Mouse (Mus musculus): ENCODE measurements around the gene Cdkn2d.
"Not testable (repeated sequence)": the region's sequence is repeated elsewhere in the genome, so short reads cannot be mapped to it uniquely, and the experiment has no call there.

Gene Cdkn2d

DNA sequence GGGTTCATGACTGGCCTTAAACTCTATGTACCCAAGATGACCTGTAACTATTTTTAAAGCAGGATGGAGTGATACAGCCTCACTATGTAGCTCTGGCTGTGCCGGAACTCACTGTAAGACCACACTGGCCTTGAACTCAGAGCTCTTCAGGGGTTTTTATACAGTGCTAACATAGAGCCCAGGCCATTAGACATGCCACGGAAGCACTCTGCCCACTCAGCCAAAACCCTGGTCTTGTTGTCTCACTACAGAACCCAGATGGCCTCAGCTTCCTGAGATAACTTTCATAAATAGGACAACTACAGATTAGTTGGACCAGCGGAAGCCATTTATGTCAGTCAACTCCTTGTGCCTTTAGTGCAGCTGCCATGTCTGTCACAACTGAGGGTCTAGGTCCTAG lies 16.9 kb downstream of the Cdkn2d start:
- no peak for DNase-seq

DNA sequence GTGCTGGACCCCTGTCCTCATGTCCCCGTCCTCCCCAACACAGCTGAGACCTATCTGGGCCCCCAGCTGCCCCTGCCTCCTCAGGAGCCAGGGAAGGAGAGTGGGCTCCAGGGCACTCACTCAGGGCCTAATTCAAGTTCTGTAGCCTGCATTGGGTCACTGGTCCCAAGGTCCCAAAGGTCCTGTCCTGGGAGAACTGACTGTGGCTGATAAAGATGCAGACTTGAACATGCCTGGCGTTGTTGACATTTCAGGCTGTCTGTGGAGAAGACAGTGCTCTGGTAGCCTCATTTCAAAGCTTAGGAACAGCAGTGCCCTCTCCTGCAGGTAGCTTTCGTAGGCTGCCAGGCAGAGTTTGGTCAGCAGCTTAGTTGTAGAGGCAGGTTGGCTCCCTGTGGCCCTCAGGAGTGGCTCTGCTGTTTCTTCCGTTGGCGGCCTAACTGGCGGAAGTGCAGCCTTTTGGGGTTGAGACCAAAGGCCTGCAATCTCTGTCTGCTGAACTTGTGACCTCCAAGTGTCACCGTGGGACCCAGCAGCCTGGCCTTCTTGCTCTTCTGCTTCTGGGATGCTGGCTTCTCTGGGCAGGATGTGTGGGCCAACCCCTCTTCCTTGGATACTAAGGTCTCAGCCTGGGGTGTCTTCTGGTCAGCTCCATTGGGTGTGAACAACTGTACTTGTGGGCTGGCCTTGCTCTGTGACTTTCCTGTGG lies 17.5 kb downstream of the Cdkn2d start:
- no peak for DNase-seq

DNA sequence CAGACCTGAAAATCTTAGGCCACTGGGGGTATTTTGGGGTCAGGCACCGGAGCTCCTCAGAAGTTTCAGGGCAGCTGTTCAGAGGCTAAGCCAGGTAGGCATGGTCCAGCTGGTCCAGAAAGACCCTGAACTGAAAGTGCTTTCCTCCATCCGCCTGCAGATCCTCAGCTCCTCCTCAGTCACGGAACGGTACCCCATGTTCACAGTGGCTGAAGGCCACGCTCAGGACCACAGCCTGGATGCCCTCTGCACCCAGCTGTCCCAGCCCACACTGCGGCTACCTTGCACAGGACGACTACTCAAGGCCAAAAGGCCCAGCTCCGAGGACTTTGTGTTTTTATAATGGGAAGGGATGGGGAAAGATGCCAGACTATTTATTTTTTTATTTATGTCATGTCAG lies 18.1 kb downstream of the Cdkn2d start:
- no peak for DNase-seq

DNA sequence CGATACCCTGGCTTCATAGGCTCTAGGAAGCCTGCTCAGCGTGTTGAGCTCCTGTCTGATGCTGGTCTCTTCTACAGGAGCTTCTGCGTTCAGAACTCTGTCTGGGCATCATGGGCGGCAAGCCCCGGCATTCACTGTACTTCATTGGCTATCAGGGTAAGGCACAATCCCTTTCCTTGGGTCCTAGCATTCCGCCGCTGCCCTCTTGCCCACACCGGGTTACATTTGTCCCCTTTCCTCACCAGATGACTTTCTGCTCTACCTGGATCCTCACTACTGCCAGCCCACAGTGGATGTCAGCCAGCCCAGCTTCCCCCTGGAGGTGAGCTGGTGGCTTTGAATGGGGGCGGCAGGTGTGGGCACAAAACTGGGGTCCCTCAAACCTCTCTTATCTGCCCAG lies 18.8 kb downstream of the Cdkn2d start:
- no peak for DNase-seq

DNA sequence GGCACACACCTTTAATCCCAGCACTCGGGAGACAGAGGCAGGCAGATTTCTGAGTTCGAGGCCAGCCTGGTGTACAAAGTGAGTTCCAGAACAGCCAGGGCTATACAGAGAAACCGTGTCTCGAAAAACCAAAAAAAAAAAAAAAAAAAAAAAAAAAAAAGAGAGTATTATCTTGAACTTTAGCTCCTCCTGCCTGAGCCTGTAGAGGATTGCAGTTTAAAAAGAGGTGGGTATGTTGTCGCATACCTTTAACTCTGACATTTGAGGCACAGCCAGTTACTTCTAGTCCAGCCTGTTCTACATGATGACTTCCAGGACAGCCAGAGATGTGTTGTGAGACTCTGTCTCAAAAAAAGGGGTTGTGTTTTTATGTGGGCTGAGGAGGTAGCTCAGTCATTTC lies 21.6 kb downstream of the Cdkn2d start:
- not testable (repeated sequence) for DNase-seq

DNA sequence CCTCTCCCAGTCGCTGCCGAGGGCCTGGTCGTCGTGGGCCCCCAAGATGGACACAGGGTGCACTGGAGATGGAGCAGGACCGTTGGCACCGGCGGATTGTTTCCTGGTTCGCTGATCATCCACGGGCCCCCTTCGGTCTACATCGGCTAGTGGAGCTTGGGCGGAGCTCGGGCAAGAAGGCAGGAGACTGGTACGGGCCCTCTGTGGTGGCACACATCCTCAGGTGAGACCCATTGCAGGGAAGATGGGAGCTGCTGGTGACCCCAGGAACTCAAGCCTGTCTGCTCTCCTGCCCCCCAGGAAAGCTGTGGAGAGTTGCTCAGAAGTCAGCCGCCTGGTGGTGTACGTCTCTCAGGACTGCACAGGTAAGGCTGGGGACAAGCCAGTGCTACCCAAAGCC lies 22.9 kb downstream of the Cdkn2d start:
- no peak for DNase-seq

DNA sequence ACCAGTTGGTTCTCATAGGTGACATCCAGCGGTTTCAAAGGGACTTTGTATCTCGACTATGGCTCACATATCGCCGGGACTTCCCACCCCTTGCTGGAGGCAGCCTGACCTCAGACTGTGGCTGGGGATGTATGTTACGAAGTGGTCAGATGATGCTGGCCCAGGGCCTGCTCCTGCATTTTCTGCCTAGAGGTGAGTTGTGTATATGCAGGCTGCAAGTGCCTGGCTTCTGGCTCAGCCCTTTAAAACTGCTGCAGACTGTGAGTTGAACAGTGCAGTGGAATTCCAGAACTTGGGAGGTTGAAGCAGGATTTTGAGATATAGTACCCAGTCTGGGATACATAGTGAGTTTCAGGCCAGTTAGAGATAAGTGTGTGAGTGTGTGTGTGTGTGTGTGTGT lies 24.3 kb downstream of the Cdkn2d start:
- DNase-seq, result no peak

DNA sequence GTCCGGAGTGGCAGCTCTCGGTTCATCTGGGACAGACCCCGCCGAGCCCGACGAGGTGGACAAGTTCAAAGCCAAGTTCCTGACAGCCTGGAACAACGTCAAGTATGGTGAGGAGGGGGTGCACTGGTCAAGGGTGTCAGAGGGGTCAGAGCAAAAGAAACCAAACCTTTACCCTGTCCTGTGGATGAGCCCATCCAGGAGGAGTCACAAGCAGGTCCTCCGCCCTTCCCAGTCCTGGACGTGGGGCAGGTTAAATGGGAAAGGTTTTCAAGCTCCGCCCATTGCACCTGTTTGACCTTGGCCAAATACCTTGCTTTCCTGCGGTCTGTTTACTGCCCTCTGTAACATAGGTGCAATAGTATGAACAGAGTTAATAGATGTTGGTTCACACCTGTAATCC lies 25.6 kb downstream of the Cdkn2d start:
- no peak for DNase-seq

DNA sequence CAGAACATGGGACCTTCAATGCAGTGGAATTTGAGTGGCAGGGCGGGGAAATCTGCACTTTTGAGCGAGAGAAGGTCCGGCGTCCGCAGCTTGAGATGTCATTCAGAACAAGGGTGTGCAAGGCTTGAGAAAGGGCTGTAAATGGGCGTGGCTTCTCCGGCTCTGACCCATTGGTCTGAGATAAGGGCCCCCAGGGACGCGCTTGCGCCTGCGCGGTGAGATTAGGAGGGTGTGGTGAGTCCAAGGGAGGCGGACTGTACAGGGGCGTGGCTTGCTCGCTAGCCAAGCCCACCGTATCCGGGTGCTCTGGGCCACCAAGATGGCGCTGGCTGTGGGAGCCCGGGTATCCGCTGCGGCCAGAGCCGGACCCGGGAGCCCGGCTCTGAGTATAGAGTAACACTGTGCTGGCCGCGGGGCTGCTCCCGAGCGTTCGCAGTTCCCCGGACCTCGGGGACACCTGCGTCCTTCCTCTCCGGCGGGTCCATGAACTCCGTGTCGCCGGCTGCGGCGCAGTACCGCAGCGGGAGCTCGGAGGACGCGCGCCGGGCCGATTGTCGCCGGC lies 26.1 kb downstream of the Cdkn2d start, which contains the start of gene Atg4d:
Atg4d (plus strand) TSS at position 294 of the 562 bp plus-strand sequence.
- peak; percentile 100 for DNase-seq

DNA sequence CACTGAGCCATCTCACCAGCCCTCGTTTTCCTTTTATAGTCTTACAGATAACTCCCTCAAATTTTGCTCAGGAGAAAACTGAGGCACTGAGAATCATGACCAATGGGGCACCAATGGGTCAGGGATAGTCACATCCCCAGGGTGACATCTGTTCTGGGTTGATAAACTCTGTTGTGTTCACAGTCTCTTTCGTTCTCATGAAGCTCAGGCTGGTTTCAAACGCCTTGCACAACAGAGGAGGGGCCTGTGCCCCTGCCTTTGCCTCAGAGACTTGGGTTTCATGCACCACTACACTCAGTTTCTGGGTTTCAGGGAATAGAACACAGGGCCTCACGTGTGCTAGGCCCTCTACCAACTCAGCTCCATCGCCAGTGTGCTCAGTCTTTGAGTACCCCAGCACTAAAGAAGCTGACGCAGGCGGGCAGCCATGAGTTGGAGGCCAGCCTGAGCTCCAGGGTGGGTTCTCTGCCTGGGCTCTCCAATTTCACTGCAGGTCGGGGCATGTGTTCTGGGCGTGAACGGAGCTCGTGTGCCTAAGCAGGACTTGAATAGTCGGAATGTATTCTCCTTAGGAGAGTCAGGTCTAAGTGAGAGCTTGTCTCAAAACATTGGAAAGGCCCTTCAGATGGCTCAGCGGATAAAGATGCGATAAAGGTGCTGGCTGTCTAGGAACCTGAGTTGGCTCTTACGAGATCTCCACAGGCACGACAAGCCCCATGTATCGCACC lies 26.8 kb downstream of the Cdkn2d start:
- peak in 1 of 2 experiments; percentile 43 for DNase-seq

DNA sequence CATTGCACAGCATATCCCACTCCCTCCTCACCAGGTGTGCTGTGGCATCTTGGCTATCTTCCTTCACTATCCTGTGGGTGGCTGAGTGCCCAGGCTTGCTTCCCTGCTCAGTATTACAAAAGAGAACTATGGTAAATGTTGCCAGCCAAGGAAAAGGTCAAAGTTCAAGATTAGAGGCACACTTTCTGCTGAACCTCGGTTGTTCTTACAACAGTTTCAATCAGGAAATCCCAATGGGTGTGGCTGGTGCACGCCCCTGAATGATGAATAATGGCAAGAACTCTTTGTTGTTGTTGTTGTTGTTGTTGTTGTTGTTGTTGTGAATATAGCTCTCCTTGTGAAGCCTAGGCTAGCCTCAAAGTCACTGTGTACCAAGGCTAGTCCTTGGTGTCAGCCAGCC lies 29.4 kb downstream of the Cdkn2d start:
- no peak for DNase-seq

DNA sequence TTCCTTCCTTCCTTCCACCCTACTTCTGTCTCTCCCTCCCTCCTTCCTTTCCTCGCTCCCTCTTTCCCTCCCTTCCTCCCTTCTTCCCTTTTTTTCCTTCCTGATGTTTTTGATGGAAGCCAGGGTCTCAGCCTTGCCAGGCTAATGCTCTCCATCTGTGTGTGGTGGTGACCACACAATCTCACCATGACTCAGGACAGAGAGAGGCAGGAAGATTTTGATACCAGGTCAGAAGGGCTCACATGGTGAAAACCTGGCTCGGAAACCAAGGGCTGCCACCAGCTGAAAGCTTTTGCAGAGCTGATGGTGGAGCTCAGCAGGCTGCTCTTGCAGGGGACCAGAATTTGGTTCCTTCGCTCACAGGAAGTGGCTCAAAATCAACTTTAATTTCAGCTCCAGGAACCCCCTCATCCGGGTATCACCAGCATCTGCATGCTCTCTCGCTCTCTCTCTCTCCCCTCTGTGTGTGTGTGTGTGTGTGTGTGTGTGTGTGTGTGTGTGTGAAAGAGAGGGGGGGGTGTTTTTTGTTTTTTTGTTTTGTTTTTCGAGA lies 30.6 kb downstream of the Cdkn2d start:
- DNase-seq, result no peak

DNA sequence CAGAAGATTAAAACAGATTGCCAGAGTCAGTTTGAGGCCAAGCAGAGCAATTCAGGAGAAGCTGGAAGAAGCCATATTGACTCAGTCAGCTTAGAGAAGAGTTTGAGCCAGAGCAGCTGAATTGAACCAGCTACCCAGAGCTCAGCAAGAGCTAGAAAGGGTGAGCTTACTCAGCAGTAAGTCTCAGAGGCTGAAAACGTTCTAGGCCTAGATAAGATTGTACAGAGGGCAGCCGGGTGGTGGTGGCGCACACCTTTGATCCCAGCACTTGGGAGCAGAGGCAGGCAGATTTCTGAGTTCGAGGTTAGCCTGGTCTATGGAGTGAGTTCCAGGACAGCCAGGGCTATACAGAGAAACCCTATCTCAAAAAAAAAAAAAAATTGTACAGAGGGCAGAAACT lies 34.9 kb downstream of the Cdkn2d start:
- not testable (repeated sequence) for DNase-seq

DNA sequence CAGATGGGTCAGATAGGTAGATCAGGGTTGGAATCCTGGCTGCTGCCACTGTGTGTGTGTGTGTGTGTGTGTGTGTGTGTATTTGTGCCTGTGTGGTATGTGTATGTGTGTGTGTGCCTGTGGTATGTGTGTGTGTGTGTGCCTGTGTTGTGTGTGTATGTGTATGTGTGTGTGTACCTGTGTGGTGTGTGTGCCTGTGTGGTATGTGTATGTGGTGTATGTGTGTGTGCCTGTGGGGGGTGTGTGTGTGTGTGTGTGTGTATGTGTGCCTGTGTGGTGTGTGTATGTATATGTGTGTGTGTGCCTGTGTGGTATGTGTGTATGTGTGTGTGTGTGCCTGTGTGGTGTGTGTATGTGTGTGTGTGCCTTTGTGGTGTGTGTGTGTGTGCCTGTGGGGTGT lies 36.5 kb downstream of the Cdkn2d start:
- no peak for DNase-seq

DNA sequence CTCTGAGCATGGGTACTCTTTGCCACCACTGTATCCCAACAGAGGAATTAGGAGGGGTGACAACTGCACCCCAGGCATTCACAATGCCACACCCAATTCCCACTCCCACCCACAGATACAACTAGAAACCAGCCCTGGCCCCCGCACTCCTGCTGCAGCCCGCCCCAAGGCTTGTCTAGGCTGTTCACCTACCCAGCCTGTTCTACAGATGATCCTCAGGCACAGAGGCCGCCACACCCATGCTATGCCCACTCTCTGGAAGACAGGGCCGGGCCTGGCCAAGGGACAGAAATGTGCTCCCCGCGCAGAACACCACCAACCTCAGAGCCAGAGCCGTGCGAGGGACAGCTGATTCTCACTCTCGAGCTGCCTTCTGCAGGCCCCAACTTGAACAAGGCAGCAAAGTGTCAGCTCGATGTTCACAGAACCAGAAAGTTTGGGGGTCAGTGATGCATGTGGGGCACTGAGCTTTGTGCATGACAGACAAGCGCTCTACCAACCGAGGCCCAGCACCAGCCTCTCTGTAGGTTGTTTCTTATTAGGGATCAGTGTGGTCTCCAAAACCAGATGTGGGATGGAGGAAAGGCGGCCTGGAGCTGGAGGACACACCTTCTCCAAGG lies 40.0 kb downstream of the Cdkn2d start:
- no peak for DNase-seq

DNA sequence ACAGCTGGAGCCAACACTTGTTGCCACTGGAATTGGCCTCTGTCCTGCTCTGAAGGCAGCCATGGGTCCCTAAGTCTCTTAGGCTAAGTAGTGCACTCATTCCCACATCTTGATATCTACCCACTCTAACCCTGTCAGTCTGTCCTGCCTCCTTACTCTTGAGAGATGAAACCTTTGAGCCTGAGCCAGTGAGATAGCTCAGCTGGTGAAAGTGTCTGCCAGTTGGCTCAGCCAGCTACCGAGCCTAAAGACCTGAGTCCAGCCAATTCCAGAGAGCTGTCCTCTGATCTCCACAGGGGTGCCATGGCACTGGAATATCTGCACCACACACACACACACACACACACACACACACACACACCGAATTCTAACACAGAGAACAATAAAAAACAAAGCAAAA lies 40.7 kb downstream of the Cdkn2d start:
- peak; percentile 64 to 72 for DNase-seq

DNA sequence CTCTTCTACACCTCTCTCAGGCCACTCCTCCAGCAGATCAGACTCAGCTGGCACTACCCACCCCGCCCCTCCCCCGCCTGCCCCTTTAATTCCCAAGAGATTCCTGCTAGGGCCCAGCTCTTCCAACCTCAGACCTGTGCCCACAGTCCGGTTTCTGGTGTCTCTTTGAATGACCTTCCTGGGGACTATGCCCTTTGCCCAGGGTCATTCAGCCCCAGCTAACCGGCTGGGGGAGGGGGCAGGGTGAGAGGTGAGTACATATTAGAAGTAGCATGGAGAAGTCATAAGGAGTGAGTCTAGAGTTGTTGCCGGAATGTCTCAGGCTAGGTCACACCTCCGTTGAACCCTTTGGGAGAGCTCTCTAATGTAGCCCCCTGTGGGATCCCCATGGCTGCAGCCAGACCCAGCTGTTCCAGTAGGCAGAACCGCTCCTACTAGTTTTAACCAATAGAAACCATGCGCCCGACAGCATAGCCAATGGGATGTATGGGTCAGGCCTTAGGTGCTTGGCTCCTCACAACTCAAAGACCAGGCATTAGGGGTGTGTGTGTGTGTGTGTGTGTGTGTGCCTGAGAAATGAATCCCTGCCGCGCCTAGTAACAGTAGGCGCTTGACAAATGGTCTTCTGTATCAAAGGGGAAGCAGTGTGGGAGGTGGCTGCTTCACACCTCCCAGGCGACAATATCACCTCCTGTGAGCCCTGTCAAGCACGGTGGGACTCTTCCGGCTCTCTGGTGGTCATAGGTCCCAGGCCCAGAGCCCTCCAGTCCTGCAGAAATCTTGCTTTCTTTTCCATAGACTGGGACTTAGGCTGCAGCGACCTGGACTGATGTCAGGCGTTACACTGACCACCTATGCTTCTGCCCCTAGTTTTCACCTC lies 41.3 kb downstream of the Cdkn2d start:
- no peak for DNase-seq

DNA sequence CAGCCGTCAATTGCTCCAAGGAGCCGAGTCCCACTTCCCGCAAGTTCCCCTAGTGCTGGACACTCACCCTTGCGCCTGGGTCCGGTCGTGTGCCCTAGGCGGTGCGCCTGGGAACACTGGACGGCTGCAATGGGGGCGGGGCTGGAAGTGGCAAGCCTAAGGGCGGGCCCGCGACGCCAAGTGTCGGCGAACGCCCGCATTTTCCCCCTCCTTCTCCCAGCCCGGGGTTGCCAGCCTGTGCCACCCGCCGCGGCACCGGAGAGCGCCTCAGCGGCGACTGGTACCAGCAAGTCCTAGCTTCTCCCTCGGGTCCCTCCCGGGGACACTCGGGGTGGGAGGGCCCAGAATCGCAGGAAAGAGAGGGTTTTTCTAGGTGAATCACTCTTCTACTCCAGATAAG lies 42.9 kb downstream of the Cdkn2d start, which contains the start of gene S1pr5:
S1pr5 (minus strand) TSS at position 118 of the 400 bp plus-strand sequence.
- DNase-seq, result peak in 1 of 2 experiments; percentile 39

DNA sequence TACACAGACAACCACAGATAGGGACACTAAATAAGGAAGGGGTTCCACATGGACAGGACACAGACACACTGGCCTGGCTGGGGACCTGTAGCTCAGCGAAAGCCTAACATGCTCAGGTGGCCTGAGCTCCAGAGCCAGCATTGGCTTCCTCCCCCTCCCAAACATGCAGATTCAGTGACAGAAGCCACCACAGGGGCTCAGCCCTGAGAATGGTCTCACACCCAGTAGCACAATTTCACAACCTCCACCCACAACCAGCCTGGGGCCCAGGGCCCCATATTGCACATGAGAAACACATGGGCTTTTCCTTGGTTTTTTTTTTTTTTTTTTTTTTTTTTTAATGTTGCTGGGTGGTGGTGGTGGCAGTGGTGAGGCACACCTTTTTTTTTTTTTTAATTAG lies 44.9 kb downstream of the Cdkn2d start:
- DNase-seq, result no peak

DNA sequence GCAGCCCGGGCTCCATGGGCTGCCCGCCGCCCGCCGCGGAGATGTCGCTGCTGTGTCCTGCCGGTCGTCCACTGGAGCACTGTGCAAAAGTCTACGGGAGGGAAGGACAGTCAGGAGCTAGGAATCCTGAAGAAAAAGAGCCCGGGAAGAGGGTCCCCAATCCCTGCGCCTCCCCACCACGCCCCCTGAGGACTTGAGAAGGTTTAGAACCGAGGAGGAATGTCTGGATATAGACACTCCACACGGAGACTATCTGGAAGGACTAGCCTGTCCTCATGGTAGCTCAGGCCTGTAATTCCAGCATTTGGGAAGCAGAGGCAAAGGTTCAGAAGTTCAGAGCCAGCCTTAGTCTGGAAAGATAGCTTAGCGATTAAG lies 46.1 kb downstream of the Cdkn2d start:
- no peak for DNase-seq

DNA sequence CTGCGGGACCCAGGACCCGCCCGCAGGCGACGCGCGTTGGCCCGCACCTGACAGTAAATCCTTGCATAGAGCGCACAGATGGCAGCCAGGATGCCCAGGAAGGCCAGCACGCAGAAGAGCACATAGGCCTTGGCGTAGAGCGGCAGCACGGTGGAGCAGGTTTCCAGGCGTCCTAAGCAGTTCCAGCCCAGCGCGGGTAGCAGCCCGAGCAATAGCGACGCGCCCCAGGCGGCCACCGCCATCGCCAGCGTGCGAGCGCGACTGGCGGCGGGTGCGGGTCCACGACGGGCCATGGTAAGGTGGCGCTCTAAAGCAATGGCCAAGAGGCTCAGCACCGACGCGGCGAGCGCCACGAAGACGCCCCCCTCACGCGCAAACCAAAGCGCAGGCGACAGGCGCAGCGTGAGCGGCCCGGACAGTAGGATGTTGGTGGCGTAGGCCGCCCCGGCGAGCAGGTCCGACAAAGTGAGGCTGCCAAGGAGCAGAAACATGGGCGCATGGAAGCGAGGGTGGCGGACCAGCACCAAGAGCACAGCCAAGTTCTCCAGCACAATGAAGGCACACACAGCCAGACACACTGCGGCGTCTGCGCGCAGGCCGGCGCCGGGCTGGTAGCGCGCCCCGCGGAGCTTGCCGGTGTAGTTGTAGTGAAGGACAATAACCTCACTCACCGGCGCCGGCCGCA lies 46.6 kb downstream of the Cdkn2d start:
- peak; percentile 76 to 78 for DNase-seq
